Mouse (Mus musculus): ENCODE results near the gene Dnajc10. TPM values are rescaled to one million over a fixed set of nuclear protein-coding genes. Genes with fewer than 3 reads are reported as not detected.

Dnajc10 gene
- total RNA-seq, 2 experiments from 2014 or later, result 68.5 to 74.9 TPM

DNA sequence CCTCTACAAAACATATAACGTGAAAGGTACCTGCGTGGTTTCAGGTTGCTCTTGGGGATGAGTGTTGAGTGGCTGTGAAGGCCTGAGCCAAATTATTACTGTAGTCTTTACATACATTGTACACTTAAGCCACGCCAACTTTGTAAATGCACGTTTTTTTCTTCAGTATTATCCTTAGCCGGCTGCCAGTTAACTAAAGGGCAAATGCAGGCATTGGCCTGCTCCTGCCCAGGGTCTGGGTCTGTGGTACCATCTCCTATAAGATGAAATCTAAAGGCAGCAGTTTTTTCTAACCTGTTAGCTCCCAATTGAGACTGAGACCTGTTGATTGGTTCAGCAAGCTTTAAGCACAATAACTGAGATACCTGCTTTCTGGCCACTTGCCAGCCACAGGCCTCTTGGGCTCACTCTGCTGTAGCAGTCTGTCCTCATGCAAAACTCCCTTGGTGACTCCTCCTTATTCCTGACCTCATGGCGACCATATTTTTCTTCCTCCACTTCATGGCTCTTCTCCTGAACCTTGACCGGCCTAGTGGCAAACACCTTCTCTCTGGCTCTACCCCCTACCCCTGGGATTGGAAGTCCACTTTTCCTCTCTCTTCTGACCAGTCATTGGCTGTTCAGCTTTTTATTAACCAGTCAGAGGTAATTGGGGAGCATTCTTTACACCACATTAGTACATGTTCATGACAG lies 13.8 kb downstream of the Dnajc10 start:
- DNase-seq (ENCODE audit: low spot score in 2 of 2), result no peak

DNA sequence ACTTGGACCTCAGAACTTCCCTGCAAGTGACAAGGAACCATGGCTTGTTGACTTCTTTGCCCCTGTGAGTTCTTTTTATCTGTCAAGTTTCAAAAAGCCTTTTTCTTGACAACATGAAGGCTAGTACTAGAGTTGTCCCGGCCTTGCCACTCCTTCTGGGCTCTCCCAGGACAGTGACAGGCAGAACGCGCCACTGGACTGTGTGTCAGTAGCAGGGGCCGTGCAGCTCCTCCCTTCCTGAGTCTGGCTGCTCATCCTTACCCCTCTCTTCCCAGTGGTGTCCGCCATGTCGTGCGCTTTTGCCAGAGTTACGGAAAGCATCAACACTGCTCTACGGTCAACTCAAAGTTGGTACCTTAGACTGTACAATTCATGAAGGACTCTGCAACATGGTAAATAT lies 25.3 kb downstream of the Dnajc10 start:
- DNase-seq (ENCODE audit: low spot score in 2 of 2), result no peak

DNA sequence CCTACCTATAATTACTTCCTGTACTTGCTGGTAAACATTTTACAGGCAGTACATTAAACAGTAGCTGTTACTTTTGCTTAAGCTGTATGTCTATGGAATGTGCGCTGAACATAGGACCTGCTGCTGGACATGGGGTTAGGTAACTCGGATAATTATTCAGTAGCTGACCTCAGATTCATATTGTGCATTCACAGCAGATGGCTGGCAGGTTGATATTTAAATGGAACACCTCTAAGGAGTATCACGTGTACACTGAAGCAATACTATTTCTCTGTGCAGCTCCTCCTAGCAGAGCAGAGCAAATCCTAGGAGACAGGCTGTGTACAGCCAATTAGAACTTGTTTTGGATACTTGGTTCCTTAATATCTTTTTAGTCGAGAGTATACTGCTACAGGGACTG lies 39.3 kb downstream of the Dnajc10 start:
- no peak for DNase-seq (ENCODE audit: low spot score in 2 of 2)

DNA sequence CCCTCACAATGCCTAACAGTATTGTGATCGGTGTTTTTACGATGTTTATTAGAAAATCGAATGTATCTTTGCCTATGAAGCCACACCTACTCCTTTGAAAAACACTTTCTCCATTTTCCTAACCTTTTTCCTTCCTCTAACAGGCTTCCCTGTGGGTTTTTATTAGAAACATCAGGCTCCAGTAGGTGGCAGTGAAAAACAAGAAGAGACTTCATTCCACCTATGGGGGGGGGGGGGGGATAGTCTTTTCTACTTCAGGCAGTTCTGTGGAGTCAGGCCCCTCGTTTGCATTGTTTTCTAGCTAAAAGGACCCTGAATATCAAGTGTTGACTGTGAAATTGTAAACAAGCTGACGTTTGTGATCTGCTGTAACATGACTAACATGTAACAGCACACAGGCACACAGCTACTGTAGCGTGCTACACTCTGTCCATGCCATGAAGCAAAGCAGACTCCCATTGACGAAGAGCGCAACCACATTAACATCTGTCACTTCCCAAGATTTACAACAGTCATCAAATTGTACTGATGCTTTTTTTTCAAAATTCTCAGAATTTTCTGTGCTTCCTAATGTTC lies 41.5 kb downstream of the Dnajc10 start:
- no peak for DNase-seq (ENCODE audit: low spot score in 2 of 2)

DNA sequence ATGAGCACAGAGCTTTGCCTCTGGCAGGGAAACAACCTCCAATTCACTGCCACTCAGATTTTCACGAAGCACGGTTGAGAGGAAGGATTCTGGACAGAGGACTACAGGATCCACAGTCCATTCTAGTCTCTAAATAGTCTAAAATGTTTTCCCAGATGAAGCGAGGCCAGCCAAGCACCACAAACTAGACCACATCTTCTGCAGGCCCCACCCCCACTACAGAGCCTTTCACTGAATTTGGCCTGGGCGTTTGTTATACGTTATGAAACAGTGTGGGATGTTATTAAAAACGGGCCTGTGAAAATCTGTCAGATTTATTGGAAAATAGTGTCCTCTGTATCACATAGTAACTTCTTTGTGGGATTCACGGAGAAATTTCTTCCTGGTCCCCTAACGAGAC lies 56.2 kb downstream of the Dnajc10 start:
- DNase-seq (ENCODE audit: low spot score in 2 of 2), result no peak

DNA sequence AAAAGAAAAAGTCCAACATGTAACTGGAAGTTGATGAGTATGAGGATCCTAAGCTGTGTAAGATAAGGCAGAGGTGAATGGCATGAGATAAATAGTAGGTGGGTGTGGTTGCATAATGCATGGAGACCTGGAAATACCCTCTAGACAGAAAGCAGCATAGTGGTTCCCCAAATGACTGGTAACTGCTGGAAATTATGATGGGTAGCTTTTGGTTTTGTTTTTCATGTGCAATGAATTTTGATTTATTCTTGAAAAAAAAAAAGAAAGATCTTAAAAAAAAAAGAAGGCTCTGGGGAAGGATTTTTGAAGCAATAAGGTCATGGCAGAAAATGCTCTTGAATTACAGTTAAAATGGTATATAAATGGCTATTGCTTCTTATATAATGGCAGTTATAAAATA lies 59.6 kb downstream of the Dnajc10 start:
- no peak for DNase-seq (ENCODE audit: low spot score in 2 of 2)

DNA sequence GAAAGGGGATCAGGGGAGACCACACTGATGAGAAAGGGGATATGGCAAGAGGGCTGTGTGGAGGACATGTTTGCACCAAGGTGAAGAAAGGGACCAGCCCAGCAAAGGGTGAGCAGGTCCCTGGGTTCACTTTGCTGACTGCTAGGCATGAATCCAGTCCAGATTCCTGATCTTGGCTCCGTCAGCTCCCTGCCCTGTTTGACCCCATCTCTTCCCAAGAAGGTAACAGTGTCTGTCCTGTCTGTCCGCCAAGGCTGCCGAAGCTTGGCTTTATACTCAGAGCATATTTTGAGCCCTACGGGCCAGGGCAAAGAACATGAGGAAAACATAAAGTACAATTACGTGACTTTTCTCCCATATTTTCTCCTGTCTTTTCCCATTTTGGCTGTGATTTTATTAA lies 64.6 kb downstream of the Dnajc10 start:
- DNase-seq (ENCODE audit: low spot score in 2 of 2), result no peak

DNA sequence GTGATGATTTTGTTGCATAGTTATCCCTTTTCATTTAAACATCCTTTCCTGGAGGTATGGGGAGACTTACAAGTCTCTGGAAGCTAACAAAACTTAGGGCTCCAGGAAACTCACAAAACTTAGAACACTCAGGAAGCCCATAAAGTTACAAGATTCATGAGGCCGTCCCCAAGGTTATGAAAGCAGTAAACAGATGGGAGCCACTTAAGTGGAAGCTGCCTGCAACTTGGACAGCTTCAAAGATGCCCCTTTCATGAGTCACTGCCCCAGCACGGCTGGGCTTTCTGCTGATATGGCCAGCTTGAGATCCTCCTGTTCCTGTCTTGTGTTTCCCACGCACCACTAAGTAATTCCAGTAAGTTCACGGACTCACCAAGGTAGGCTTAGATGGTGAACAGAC lies 69.2 kb downstream of the Dnajc10 start:
- DNase-seq (ENCODE audit: low spot score in 2 of 2), result no peak

DNA sequence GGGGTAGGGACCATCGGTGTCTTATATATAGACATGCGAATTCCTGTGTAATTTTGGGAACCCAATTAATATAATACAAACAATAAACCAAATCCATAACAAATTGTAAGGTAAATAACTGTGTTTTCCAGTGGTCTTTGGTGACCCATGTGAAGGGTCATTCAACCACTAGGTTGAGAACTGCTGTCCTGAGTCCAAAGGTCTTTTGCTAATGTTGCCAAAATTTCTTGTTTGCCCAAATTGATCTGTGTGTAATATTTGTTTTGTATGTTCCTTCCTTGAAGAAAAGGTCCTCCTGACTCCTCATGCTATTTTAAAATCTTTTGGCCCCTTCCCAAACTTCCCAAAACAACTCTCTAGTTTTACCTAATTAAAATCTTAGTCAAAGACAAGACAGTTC lies 71.0 kb downstream of the Dnajc10 start:
- DNase-seq (ENCODE audit: low spot score in 2 of 2), result no peak

DNA sequence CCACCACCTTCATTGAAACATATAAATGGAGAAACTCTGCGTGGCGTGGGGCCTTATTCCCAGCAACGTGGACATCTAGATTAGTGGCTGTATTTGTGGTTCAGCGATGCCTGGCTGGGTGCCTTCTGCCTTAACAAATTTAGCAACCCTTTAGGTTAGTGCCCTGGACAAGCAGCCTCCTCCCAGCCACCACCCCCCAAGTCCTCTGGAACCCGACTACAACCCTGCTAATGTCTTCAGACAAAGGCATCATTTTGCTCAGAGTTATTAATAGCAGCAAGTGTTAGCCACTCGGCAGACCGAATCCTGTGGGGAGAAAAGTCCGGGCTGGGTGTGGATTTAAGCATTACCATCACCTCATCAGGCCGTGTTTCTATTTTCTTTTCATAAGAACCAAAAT lies 72.4 kb downstream of the Dnajc10 start:
- no peak for DNase-seq (ENCODE audit: low spot score in 2 of 2)

DNA sequence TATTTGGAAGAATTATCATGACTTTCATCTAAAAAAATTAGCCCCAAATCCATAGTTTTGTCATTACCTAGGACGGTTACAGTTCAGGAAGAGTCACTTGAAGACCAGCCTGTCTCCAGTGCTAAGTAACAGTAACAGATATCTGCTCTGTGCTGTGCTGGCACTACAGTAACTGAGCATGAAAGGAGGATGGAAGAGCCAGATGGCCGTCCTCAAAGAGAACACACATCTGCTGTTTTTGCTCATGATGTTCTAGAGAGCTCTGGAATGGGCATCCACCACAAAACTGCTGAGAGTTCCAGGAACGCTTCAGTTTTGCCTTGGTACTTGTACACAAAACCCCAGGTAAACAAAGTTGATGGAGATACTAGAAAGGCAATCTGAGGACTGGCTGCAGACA lies 73.1 kb downstream of the Dnajc10 start:
- DNase-seq (ENCODE audit: low spot score in 2 of 2), result no peak

DNA sequence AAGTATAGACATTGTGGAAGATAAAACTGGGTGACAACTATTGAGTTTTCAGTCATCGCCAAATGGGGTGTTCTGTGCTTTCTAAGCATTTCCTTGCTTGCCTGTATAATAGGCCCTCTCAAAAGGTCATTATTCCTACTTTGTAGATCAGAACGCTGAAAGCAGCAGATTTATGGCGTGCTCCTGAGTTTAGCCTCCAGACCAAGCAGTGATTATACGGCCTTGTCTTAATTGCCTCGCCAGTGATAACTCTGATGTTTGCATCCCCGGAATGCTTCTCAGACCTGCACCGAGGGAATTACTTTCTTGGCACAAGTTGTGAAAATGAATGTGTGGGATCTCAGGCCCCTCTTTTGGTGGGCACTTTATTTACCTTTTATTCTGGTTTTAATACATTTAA lies 80.8 kb downstream of the Dnajc10 start:
- no peak for DNase-seq (ENCODE audit: low spot score in 2 of 2)

DNA sequence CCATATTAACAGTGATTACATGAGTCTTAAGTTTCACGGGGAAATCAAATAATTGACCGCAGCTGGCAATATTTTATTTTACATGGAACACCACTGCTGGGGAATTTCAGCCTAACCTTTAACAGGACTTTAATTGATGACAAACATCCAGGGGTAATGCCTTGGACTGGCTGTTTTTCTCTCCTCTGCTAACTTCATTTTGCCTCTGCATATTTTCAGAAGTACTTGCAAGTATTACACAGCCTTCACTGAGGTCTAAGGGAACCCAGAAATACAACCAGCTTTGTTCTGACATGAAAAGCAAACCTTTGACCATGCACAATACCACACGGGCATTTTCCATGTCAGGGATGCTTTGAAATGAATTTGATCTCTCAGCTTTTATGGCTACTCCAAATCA lies 81.6 kb downstream of the Dnajc10 start:
- DNase-seq (ENCODE audit: low spot score in 2 of 2), result no peak

DNA sequence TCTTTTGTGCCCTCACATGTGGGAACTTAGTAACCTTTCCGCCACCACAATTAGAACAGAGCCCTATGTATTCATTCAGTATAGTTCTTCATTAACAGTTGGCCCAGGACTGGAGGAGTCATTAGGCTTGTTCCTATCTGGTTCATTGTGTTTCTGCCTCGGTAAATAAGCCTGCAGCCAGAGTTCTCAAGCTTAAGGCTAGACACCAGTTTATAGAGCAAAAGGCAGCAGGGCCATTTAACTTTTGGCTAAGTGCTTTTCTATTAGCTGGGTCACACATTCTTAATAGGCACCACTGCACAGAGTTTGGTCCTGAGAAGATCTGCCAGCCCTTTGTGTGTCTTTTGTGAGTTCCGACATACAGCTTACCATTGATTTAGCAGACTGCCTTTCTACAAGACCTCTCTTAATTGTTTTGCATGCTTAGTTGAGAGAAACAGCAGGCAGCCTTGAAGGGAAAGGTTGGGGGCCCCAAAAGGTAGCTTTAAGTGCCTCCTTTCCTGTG lies 83.4 kb downstream of the Dnajc10 start:
- DNase-seq (ENCODE audit: low spot score in 2 of 2), result no peak

Other genes with a start within 250 kb of the Dnajc10 start
- 10 to 100 TPM; 16.3 to 18.7 TPM for gene Pde1a, start 186.0 kb upstream of the Dnajc10 start, total RNA-seq (2021)
- not detected for gene Prdx6b, start 23.0 kb upstream of the Dnajc10 start, total RNA-seq (2021)
- gene Frzb, start 132.2 kb downstream of the Dnajc10 start, total RNA-seq (2021), result 10 to 100 TPM; 64.2 to 68.4 TPM